Mouse (Mus musculus) neutrophil, adult 5-6 weeks (primary cell): ENCODE measurements around the gene Mcmbp. TPM values are rescaled to one million over a fixed set of nuclear protein-coding genes. Genes with fewer than 3 reads are reported as not detected.

Experiments used
- ATAC-seq: fragments of 151-379, 151-347 bp; 2 replicates; pipeline ENCODE4 v1.8.0; 2017; ENCODE audit warnings: mild to moderate bottlenecking, moderate TSS enrichment; ENCODE audit not compliant: insufficient number of reproducible peaks, poor library complexity, low FRiP score, severe bottlenecking; ENCODE audit errors: extremely low read depth
- total RNA-seq: library from RNA; stranded (forward); fragments of 200-1000 nt; gene quantifications from 2 replicates; pipeline ENCODE4 v1.2.3, GENCODE M21; 2017

Mcmbp gene
- total RNA-seq: 53.0 and 71.0 TPM in 2 replicates

GRCm38 (mm10) chr7:128740334-128740733 lies at the start of gene Mcmbp:
Gene Mcmbp (minus strand): TSS chr7:128740495.
- ATAC-seq: peak; percentile 77

GRCm38 (mm10) chr7:128790045-128790444 lies 49.8 kb upstream of the Mcmbp start:
- ATAC-seq: no peak

- ATAC-seq: no peak
These were observed 41.6 kb upstream of the Mcmbp start for GRCm38 (mm10) chr7:128781846-128782245.

GRCm38 (mm10) chr7:128779305-128779704 lies 39.0 kb upstream of the Mcmbp start:
- ATAC-seq: 0 out of 2 replicates have a peak, but pooled peaks have one; percentile 33

GRCm38 (mm10) chr7:128777201-128777600 lies 36.9 kb upstream of the Mcmbp start:
- no peak for ATAC-seq

- no peak for ATAC-seq
These were observed 26.4 kb upstream of the Mcmbp start for GRCm38 (mm10) chr7:128766696-128767095.

GRCm38 (mm10) chr7:128758948-128759347 lies 18.7 kb upstream of the Mcmbp start:
- no peak for ATAC-seq

GRCm38 (mm10) chr7:128755396-128755795 lies 15.1 kb upstream of the Mcmbp start:
- no peak for ATAC-seq

- no peak for ATAC-seq
These were observed 11.7 kb upstream of the Mcmbp start for GRCm38 (mm10) chr7:128752012-128752411.

- no peak for ATAC-seq
These were observed 10.0 kb upstream of the Mcmbp start for GRCm38 (mm10) chr7:128750296-128750695.

GRCm38 (mm10) chr7:128748758-128749157 lies 8.5 kb upstream of the Mcmbp start:
- no peak for ATAC-seq

- ATAC-seq: no peak
These were observed 5.9 kb upstream of the Mcmbp start for GRCm38 (mm10) chr7:128746151-128746550.

- peak; percentile 83 for ATAC-seq
These were observed 4.6 kb upstream of the Mcmbp start, which contains the start of gene Sec23ip for GRCm38 (mm10) chr7:128744684-128745485. Gene Sec23ip (plus strand): TSS chr7:128744943.

- ATAC-seq: no peak
These were observed 3.6 kb upstream of the Mcmbp start for GRCm38 (mm10) chr7:128743898-128744297.

- ATAC-seq: peak; percentile 42; the same call in 1 of the 2 replicates
These were observed 625 bp downstream of the Mcmbp start for GRCm38 (mm10) chr7:128739462-128740277.

- no peak for ATAC-seq
These were observed 1.2 kb downstream of the Mcmbp start for GRCm38 (mm10) chr7:128739116-128739461.

GRCm38 (mm10) chr7:128738041-128738440 lies 2.3 kb downstream of the Mcmbp start:
- ATAC-seq: 0 out of 2 replicates have a peak, but pooled peaks have one; percentile 15

GRCm38 (mm10) chr7:128731585-128731984 lies 8.7 kb downstream of the Mcmbp start:
- no peak for ATAC-seq

- ATAC-seq: 0 out of 2 replicates have a peak, but pooled peaks have one; percentile 31
These were observed 11.6 kb downstream of the Mcmbp start for GRCm38 (mm10) chr7:128728738-128729137.

- ATAC-seq: no peak
These were observed 12.6 kb downstream of the Mcmbp start for GRCm38 (mm10) chr7:128727701-128728100.
